Mouse (Mus musculus) embryonic facial prominence, embryonic 13.5 days (tissue): ENCODE results near the gene Igsf6. TPM values are rescaled to one million over a fixed set of nuclear protein-coding genes. Genes with fewer than 3 reads are reported as not detected.
"Not testable (repeated sequence)": the region's sequence is repeated elsewhere in the genome, so short reads cannot be mapped to it uniquely, and the experiment has no call there.

Experiments
- ATAC-seq: fragments of 200-750 bp; cut with Nextera tagmentation; 2 replicates; pipeline ENCODE4 v1.8.0; 2017; ENCODE audit warnings: low read depth; ENCODE audit not compliant: insufficient number of reproducible peaks, insufficient read depth, low FRiP score, low TSS enrichment
- H3K27ac ChIP-seq: fragments of 300-500 bp; sonication (generic); 2 replicates; pipeline ENCODE4 v1.5.1; 2015; ENCODE audit warnings: moderate library complexity, mild to moderate bottlenecking, inconsistent platforms
- H3K27me3 ChIP-seq: fragments of 300-500 bp; sonication (generic); 2 replicates; pipeline ENCODE4 v1.6.1; 2015; ENCODE audit warnings: mild to moderate bottlenecking, inconsistent platforms
- H3K36me3 ChIP-seq: fragments of 300-500 bp; sonication (generic); 2 replicates; pipeline ENCODE4 v1.6.1; 2015; ENCODE audit warnings: mild to moderate bottlenecking, inconsistent platforms
- H3K4me1 ChIP-seq: fragments of 300-500 bp; sonication (generic); 2 replicates; pipeline ENCODE4 v1.6.1; 2015; ENCODE audit warnings: inconsistent platforms
- H3K4me2 ChIP-seq: fragments of 300-500 bp; sonication (generic); 2 replicates; pipeline ENCODE4 v1.6.1; 2015; ENCODE audit warnings: moderate library complexity, mild to moderate bottlenecking, inconsistent platforms
- H3K4me3 ChIP-seq: fragments of 300-500 bp; sonication (generic); 2 replicates; pipeline ENCODE4 v1.5.1; 2015; ENCODE audit warnings: mild to moderate bottlenecking, inconsistent platforms
- H3K9ac ChIP-seq: fragments of 300-500 bp; sonication (generic); 2 replicates; pipeline ENCODE4 v1.6.1; 2015; ENCODE audit warnings: mild to moderate bottlenecking, inconsistent platforms
- H3K9me3 ChIP-seq: fragments of 300-500 bp; sonication (generic); 2 replicates; pipeline ENCODE4 v1.6.1; 2016; ENCODE audit warnings: inconsistent platforms
- WGBS: fragments of 180-500 bp; shearing (Covaris S2); methylation state at CpG from one replicate; pipeline ENCODE4 v1.1.7; 2015; ENCODE audit warnings: mixed read lengths; 5-methylcytosine and 5-hydroxymethylcytosine counted together
- polyA plus RNA-seq: library from polyadenylated mRNA; unstranded; fragments of >200 nt; fragmentation: Nextera tagmentation; extraction: Ambion mirVana; gene quantifications from 2 replicates; pipeline ENCODE4 v1.2.1, GENCODE M21; 2015

Igsf6 gene
- polyA plus RNA-seq, 1 experiment from 2014 or later: 1.7 TPM

DNA sequence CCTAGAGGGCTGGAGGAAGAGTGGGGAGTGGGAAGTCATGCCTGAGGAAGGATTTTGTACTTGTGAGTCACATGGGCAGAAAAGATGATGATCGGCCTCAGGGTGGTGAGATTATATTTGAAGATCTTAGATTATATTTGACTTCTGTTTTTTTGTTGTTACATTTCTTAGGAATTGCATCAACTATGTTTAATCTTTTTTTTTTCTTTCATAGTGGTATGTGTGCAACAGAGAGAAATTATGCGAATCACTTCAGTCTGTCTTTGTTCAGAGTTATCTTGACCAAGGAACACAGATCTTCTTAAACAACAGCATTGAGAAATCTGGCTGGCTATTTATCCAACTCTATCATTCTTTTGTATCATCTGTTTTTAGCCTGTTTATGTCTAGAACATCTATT is 26.7 kb downstream of the Igsf6 start:
- Histone ChIP-seq H3K36me3 (peaks cover 15% of the 10 kb centered on the region), H3K9me3 (no peaks in the 10 kb centered on the region), H3K4me3 (no peak overlapping the region), H3K4me2 (no peak overlapping the region), H3K27me3 (no peaks in the 10 kb centered on the region), H3K27ac (no peak overlapping the region), H3K4me1 (no peaks in the 10 kb centered on the region), H3K9ac (no peak overlapping the region)
- WGBS: 90% methylated on average over 2 of the region's 2 CpGs
- ATAC-seq: no peak

DNA sequence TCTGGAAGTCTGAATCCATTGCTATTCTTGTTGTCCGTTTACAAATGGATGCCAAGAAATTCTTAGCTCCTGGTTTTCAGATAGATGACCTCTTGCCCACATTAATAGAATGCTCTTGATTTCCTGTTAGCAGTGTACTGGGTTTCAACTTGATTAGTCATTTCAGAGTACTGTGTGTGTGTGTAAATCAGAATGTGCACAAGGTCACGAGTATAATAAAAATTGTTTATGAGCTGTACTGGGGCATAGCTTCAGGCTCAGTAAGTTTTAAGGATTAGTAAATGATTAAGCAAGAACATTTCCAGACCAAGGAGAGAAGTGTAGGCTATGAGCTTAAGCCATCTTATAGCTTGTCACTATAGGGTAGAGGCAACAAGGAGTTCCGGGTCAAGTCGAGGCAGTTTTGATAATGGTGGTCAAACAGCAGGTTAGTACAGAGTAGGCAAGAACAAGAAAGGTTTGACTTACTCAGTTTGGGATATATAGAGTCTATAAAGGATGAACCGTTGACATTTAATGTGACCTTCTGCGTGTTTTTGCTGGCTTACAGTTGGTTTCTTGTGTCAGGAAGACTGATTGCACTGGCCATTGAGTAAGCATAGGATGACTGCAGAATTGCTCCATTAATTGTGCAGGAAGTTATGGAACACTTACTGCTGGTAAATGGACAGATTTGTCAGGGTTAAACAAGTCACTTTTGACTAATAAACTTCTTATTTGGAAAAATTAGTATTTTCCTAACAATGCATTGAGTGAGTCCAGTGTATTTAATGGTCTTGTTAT is 28.5 kb downstream of the Igsf6 start:
- no peaks in the 10 kb centered on the region for H3K27me3 ChIP-seq
- H3K9ac ChIP-seq: no peak overlapping the region
- peaks cover 9% of the 10 kb centered on the region; the same call in 1 of the 2 replicates for H3K36me3 ChIP-seq
- no peak overlapping the region for H3K4me3 ChIP-seq
- no peak overlapping the region for H3K27ac ChIP-seq
- no peak for ATAC-seq
- H3K9me3 ChIP-seq: no peaks in the 10 kb centered on the region
- WGBS: 93% methylated on average over 6 of the region's 6 CpGs
- H3K4me2 ChIP-seq: no peak overlapping the region
- H3K4me1 ChIP-seq: peaks cover 11% of the 10 kb centered on the region

DNA sequence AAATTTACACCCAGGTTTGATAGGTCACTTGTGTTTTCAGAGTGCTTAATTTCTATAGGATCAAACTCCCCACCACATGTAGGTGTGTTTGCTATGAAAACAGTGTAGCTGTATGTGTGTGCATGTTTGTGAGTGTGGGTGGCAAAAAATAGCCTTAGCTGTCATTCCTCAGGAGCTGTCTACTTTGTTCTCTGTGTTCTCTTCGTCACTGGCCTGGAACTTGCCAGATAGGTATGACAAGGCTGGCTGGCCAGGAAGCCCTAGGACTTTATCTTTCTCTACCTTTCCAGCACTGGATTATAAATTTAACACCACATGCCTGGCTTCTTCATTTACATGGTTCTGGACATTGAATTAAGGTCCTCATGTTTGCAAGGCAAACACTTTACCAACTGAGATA is 30.1 kb downstream of the Igsf6 start:
- H3K9me3 ChIP-seq: no peaks in the 10 kb centered on the region
- H3K36me3 ChIP-seq: peaks cover 6% of the 10 kb centered on the region; the same call in 1 of the 2 replicates
- H3K9ac ChIP-seq: no peak overlapping the region
- peaks cover 24% of the 10 kb centered on the region for H3K4me1 ChIP-seq
- WGBS: 91% methylated on average over 1 of the region's 1 CpGs
- no peaks in the 10 kb centered on the region for H3K27me3 ChIP-seq
- no peak overlapping the region for H3K4me2 ChIP-seq
- ATAC-seq: no peak
- H3K27ac ChIP-seq: no peak overlapping the region
- H3K4me3 ChIP-seq: no peak overlapping the region

DNA sequence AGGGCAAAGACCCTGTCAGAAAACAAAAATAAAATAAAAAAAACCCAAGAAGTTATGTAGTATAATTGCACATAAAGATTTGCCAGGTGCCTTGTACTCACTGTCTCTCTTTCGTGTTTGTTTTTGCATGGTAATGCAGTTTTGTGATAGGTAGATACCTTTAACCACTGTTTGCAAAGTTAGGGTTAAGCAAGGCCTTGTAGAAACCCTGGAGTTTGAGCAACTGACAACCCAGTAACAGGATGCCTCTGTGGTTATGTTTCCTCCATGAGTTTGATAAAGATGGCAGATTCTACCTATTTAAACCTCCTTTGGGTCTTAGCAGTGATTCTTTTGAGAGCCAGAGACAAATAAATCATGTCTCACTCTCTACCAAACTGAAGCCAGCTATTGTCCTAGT is 30.9 kb downstream of the Igsf6 start:
- Histone ChIP-seq H3K9ac (no peak overlapping the region), H3K27ac (no peak overlapping the region), H3K4me1 (peaks cover 26% of the 10 kb centered on the region), H3K4me3 (no peak overlapping the region), H3K9me3 (no peaks in the 10 kb centered on the region), H3K27me3 (no peaks in the 10 kb centered on the region), H3K4me2 (no peak overlapping the region), H3K36me3 (peaks cover 4% of the 10 kb centered on the region; the same call in 1 of the 2 replicates)
- 96% methylated on average over 1 of the region's 1 CpGs for WGBS
- ATAC-seq: no peak

DNA sequence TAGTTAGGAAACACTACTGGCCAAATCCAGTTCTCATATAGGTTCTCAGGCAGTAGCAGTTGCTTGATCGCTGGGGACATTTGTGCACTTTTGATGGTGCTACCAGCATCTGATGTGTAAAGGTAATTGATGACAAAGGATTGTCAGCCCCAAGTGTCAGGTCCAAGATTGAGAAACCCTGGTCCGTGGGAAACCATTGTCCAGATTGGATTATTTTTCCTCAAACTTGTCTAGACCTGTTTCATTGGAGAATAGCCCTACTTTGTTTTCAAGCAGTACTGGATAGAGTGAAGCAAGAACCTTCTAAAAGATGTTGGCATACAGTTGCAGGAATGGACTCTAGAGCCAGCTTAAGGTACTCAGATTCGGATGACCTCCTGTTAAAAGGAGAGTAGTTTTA is 31.4 kb downstream of the Igsf6 start:
- H3K4me1 ChIP-seq: peaks cover 29% of the 10 kb centered on the region
- 89% methylated on average over 3 of the region's 3 CpGs for WGBS
- no peak overlapping the region for H3K4me3 ChIP-seq
- H3K27ac ChIP-seq: no peak overlapping the region
- no peak overlapping the region for H3K4me2 ChIP-seq
- no peak overlapping the region for H3K9ac ChIP-seq
- ATAC-seq: no peak
- H3K9me3 ChIP-seq: no peaks in the 10 kb centered on the region
- no peaks in the 10 kb centered on the region for H3K27me3 ChIP-seq
- no peaks in the 10 kb centered on the region for H3K36me3 ChIP-seq

DNA sequence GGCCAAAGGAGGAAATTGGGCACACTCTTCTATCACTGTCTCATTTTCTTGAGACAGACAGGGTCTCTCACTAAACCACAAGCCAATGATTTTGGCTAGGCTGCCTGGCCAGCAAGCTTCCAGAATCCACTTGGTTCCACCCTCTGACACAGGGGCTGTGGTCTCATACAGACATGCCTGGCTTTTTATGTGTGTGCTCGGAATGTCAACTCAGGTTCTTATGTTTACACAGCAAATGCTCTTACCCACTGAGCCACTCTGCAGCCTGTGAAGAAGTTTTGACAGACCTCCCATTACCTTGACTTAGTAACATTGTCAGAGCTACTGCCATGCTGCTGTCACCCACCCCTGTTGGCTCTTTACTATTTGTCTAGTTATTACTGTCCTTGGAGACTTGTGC is 32.4 kb downstream of the Igsf6 start:
- Histone ChIP-seq H3K4me3 (no peak overlapping the region), H3K9ac (no peak overlapping the region), H3K4me1 (peaks cover 39% of the 10 kb centered on the region), H3K4me2 (no peak overlapping the region), H3K36me3 (no peaks in the 10 kb centered on the region), H3K27me3 (no peaks in the 10 kb centered on the region), H3K9me3 (no peaks in the 10 kb centered on the region), H3K27ac (no peak overlapping the region)
- ATAC-seq: no peak
- WGBS: 67% methylated on average over 1 of the region's 1 CpGs

DNA sequence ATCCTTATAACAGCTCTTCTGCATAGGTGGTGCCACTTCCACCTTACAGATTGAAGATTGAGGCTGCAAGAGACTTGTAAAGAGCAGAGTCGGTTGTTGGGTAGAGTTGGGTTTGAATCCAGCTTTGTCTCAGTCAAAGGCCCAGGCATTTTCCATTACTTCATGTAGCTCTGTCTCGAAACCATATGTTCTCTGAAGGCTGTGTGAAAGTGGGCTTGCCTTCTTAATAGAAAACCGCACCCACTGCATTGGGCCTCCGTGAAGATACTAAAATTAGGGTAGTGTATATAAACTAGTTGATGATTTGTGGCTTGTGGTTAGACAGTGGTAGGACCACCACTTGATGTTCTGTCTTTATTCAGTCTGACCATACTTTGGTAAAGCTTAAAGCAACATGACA is 33.8 kb downstream of the Igsf6 start:
- H3K4me1 ChIP-seq: peaks cover 51% of the 10 kb centered on the region
- no peaks in the 10 kb centered on the region for H3K36me3 ChIP-seq
- no peak for ATAC-seq
- 67% methylated on average over 4 of the region's 4 CpGs for WGBS
- H3K4me2 ChIP-seq: no peak overlapping the region
- H3K9ac ChIP-seq: no peak overlapping the region
- H3K9me3 ChIP-seq: no peaks in the 10 kb centered on the region
- no peak overlapping the region for H3K27ac ChIP-seq
- no peak overlapping the region for H3K4me3 ChIP-seq
- H3K27me3 ChIP-seq: no peaks in the 10 kb centered on the region

DNA sequence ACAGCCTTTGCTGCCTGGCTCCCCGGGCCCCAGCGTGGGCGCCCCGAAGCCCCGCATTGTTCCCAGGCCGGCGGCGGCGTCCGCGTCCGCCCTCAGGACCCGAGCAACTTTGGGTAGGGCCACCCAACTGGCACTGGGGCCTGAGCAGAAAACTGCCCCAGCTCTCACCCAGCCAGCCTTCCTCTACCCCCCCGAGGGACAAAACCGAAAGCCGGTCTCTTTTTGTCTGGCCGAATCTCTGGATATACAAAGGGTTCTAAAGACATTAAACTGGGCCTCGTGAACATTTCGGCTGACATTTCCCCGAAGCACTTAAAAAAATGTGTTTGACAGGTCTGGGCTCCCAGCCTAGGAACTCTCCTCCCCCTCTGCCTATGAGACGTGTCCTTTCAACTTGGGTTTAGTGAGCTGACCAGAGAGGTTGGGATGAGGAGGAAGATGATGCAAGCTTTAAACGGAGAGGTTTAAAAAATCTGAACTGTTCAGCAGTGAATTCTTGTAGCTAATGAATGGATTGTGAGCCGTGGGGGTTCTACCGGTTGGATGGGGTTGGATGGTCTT is 39.1 kb downstream of the Igsf6 start:
- Histone ChIP-seq H3K9ac (peak overlapping the region; percentile 98), H3K9me3 (no peaks in the 10 kb centered on the region), H3K4me2 (peak overlapping the region; percentile 75), H3K4me3 (peak overlapping the region; percentile 81), H3K4me1 (peaks cover 34% of the 10 kb centered on the region), H3K27ac (peak overlapping the region; percentile 96), H3K27me3 (peaks cover 7% of the 10 kb centered on the region), H3K36me3 (no peaks in the 10 kb centered on the region)
- WGBS: under 1% methylated on average over 24 of the region's 24 CpGs
- ATAC-seq: peak; percentile 58; the same call in 1 of the 2 replicates

DNA sequence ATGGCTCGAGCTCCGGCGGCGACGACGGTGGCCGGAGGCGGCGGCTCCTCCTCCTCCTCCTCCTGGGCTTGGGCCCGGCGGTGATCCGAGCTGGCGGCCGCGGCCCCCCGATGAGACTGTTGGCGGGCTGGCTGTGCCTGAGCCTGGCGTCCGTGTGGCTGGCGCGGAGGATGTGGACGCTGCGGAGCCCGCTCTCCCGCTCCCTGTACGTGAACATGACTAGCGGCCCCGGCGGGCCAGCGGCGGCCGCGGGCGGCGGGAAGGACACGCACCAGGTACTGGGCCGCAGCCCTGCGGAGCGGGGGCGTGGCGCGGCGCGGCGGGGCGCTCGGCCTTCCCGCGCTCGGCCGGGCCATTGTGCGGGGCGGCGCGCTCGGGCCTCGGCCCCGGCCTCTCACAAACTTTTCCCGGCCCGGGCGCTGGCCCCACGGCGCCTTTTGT is 39.7 kb downstream of the Igsf6 start:
- no peaks in the 10 kb centered on the region for H3K9me3 ChIP-seq
- peak overlapping the region; percentile 98 for H3K9ac ChIP-seq
- peak overlapping the region; percentile 96 for H3K27ac ChIP-seq
- WGBS: under 1% methylated on average over 55 of the region's 63 CpGs
- ATAC-seq: peak; percentile 82
- H3K4me1 ChIP-seq: peaks cover 29% of the 10 kb centered on the region
- peak overlapping the region; percentile 75 for H3K4me2 ChIP-seq
- peaks cover 7% of the 10 kb centered on the region for H3K27me3 ChIP-seq
- H3K36me3 ChIP-seq: no peaks in the 10 kb centered on the region
- peak overlapping the region; percentile 81 for H3K4me3 ChIP-seq

DNA sequence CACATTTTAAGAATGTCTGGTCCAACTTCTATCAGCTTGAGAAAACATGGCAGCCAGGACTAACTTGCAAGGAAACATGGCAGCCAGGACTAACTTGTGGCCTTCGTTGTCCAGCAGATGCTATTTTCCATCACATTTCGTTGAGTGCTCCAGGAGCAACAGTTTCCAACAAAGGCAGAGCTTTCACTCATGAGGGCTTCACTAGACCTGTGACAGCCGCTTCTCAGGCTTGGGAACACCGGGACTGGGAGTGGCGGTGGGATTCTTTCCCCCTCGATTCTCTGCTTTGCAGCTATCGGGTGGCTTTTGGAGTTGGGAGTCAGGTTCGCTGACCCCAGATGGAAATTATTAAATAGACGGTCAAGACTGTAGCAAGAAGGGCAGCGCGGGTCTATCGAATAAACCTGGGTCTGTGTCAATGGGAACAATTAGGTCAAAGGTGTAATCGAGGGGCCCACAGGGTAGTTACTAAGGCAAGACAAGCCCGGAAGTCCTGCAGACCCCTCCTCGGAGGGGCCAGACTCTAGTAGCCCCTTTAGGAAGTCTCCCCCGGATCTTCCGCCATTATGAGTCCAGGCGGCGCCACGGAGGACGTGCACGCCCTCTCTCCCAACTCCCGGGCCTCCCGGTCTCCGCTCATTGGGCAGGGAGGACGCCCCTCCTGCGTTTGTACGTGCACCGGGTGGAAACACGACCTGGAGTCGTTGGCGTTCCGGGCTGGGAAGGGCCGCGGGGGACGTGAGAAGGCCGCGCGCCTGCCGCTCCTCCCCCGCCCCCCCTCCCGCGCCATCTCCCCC is 40.3 kb downstream of the Igsf6 start, which contains the start of gene Mettl9:
Mettl9 (plus strand) TSS at position 590 of the 797 bp plus-strand sequence.
- Histone ChIP-seq H3K9ac (peak within 1 kb of the TSS; percentile 98), H3K9me3 (no peaks in the 10 kb centered on the region), H3K27me3 (peaks cover 7% of the 10 kb centered on the region), H3K4me3 (peak within 1 kb of the TSS; percentile 81), H3K4me2 (peak within 1 kb of the TSS; percentile 75), H3K4me1 (peaks cover 26% of the 10 kb centered on the region), H3K36me3 (no peaks in the 10 kb centered on the region), H3K27ac (peak within 1 kb of the TSS; percentile 96)
- peak; percentile 96 for ATAC-seq
- 2% methylated on average over 40 of the region's 43 CpGs for WGBS

DNA sequence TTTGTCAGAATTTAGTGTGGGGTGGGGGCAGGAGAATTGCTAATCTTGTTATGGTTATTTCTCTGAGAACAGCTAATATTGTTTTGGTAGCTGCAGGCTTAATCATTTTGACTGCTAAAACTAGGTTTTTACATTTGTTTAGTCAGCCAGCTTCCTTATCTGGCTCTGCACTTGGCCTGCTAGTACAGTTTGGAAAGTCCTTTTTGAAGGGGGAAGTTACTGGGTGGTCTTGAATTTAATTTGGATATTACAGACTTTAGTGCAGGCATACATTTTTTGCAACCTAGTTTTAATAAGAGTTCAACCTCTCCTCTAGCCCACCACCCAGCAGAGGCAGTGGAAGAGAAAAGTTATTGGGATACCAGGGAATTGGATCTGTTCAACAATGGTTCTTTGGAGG is 44.4 kb downstream of the Igsf6 start:
- H3K4me3 ChIP-seq, H3K4me2 ChIP-seq, H3K27me3 ChIP-seq, H3K9me3 ChIP-seq, H3K36me3 ChIP-seq, H3K9ac ChIP-seq, H3K27ac ChIP-seq, H3K4me1 ChIP-seq, ATAC-seq: not testable (repeated sequence)
